Mouse (Mus musculus) intestine, embryonic 15.5 days (tissue): ENCODE data around the gene Tmed4. TPM values are rescaled to one million over a fixed set of nuclear protein-coding genes. Genes with fewer than 3 reads are reported as not detected.
A peak's percentile ranks its signal among the peaks of the same experiment; 100 is the strongest.

Source experiments
- ATAC-seq: fragments of 200-750 bp; cut with Nextera tagmentation; 2 replicates; pipeline ENCODE4 v1.8.0; 2017; ENCODE audit warnings: moderate TSS enrichment, moderate library complexity
- H3K27ac ChIP-seq: fragments of 300-500 bp; sonication (generic); 2 replicates; pipeline ENCODE4 v1.5.1; 2015; ENCODE audit warnings: mild to moderate bottlenecking, inconsistent platforms
- H3K27me3 ChIP-seq: fragments of 300-500 bp; sonication (generic); replicated peaks from 2 replicates; pipeline ENCODE4 v1.6.1; 2015; ENCODE audit warnings: inconsistent platforms
- H3K36me3 ChIP-seq: fragments of 300-500 bp; sonication (generic); 2 replicates; pipeline ENCODE4 v1.6.1; 2015; ENCODE audit warnings: inconsistent platforms
- H3K4me1 ChIP-seq: fragments of 300-500 bp; sonication (generic); replicated peaks from 2 replicates; pipeline ENCODE4 v1.6.1; 2015; ENCODE audit warnings: inconsistent platforms
- H3K4me2 ChIP-seq: fragments of 300-500 bp; sonication (generic); replicated peaks from 2 replicates; pipeline ENCODE4 v1.6.1; 2015; ENCODE audit warnings: mild to moderate bottlenecking, inconsistent platforms
- H3K4me3 ChIP-seq: fragments of 300-500 bp; sonication (generic); replicated peaks from 2 replicates; pipeline ENCODE4 v1.5.1; 2015; ENCODE audit warnings: inconsistent platforms
- H3K9ac ChIP-seq: fragments of 300-500 bp; sonication (generic); 2 replicates; pipeline ENCODE4 v1.6.1; 2015; ENCODE audit warnings: inconsistent platforms
- H3K9me3 ChIP-seq: fragments of 300-500 bp; sonication (generic); 2 replicates; pipeline ENCODE4 v1.6.1; 2016; ENCODE audit warnings: inconsistent platforms
- WGBS: fragments of 180-500 bp; shearing (Covaris S2); methylation state at CpG from one replicate; pipeline ENCODE4 v1.1.7; 2015; 5-methylcytosine and 5-hydroxymethylcytosine counted together
- polyA plus RNA-seq: library from polyadenylated mRNA; unstranded; fragments of >200 nt; fragmentation: Nextera tagmentation; extraction: Ambion mirVana; gene quantifications from 2 replicates; pipeline ENCODE4 v1.2.1, GENCODE M21; 2015

Tmed4 gene
- polyA plus RNA-seq = 129 and 137 TPM in 2 replicates

GRCm38 (mm10) chr11:6274387-6275093 is at the start of gene Tmed4:
Tmed4 (minus strand) TSS chr11:6274870.
- peak within 1 kb of the TSS; percentile 19; the same call in 1 of the 2 replicates for H3K27ac ChIP-seq
- under 1% methylated on average over 39 of the region's 39 CpGs for WGBS

GRCm38 (mm10) chr11:6323348-6323747 is 48.7 kb upstream of the Tmed4 start:
- 0 out of 2 replicates have a peak, but pooled peaks cover 3% of the 10 kb centered on the region for H3K36me3 ChIP-seq
- no peaks in the 10 kb centered on the region for H3K4me1 ChIP-seq
- H3K4me3 ChIP-seq = no peak overlapping the region
- WGBS = 75% methylated on average over 5 of the region's 5 CpGs
- H3K27ac ChIP-seq = no peak overlapping the region
- no peaks in the 10 kb centered on the region for H3K9me3 ChIP-seq
- no peak for ATAC-seq
- H3K4me2 ChIP-seq = no peak overlapping the region
- no peak overlapping the region for H3K9ac ChIP-seq
- H3K27me3 ChIP-seq = no peaks in the 10 kb centered on the region

More at GRCm38 (mm10) chr11:6274387-6275093, at the start of gene Tmed4:
- Histone ChIP-seq H3K4me2 (peak within 1 kb of the TSS; percentile 72), H3K9ac (peak within 1 kb of the TSS; percentile 76), H3K4me3 (peak within 1 kb of the TSS; percentile 75), H3K36me3 (peaks cover 8% of the 10 kb centered on the region; the same call in 1 of the 2 replicates), H3K4me1 (peaks cover 10% of the 10 kb centered on the region; the same call in 1 of the 2 replicates), H3K9me3 (no peaks in the 10 kb centered on the region), H3K27me3 (no peaks in the 10 kb centered on the region)
- peak; percentile 99 for ATAC-seq

- Histone ChIP-seq H3K27ac (no peak overlapping the region), H3K4me1 (no peaks in the 10 kb centered on the region), H3K27me3 (no peaks in the 10 kb centered on the region), H3K9me3 (no peaks in the 10 kb centered on the region), H3K36me3 (peaks cover 7% of the 10 kb centered on the region; the same call in 1 of the 2 replicates), H3K4me2 (no peak overlapping the region), H3K4me3 (no peak overlapping the region), H3K9ac (no peak overlapping the region)
- 90% methylated on average over 2 of the region's 2 CpGs for WGBS
- ATAC-seq = no peak
These were observed 47.4 kb upstream of the Tmed4 start for GRCm38 (mm10) chr11:6322086-6322485.

GRCm38 (mm10) chr11:6319374-6319773 is 44.7 kb upstream of the Tmed4 start:
- no peak overlapping the region for H3K9ac ChIP-seq
- H3K27me3 ChIP-seq = no peaks in the 10 kb centered on the region
- no peak overlapping the region for H3K4me2 ChIP-seq
- H3K4me3 ChIP-seq = no peak overlapping the region
- H3K4me1 ChIP-seq = no peaks in the 10 kb centered on the region
- no peaks in the 10 kb centered on the region for H3K9me3 ChIP-seq
- no peak for ATAC-seq
- 88% methylated on average over 2 of the region's 2 CpGs for WGBS
- peaks cover 16% of the 10 kb centered on the region for H3K36me3 ChIP-seq
- no peak overlapping the region for H3K27ac ChIP-seq

- ATAC-seq = no peak
- Histone ChIP-seq H3K9ac (no peak overlapping the region), H3K4me1 (no peaks in the 10 kb centered on the region), H3K9me3 (no peaks in the 10 kb centered on the region), H3K4me3 (no peak overlapping the region), H3K4me2 (no peak overlapping the region), H3K36me3 (peaks cover 18% of the 10 kb centered on the region), H3K27me3 (no peaks in the 10 kb centered on the region), H3K27ac (no peak overlapping the region)
- WGBS = 88% methylated on average over 5 of the region's 5 CpGs
These were observed 43.9 kb upstream of the Tmed4 start for GRCm38 (mm10) chr11:6318559-6318958.

GRCm38 (mm10) chr11:6316821-6317220 is 42.2 kb upstream of the Tmed4 start:
- H3K4me2 ChIP-seq = no peak overlapping the region
- 94% methylated on average over 11 of the region's 11 CpGs for WGBS
- H3K4me1 ChIP-seq = no peaks in the 10 kb centered on the region
- H3K36me3 ChIP-seq = peaks cover 18% of the 10 kb centered on the region
- H3K27ac ChIP-seq = no peak overlapping the region
- no peak for ATAC-seq
- no peaks in the 10 kb centered on the region for H3K27me3 ChIP-seq
- H3K9me3 ChIP-seq = no peaks in the 10 kb centered on the region
- H3K9ac ChIP-seq = no peak overlapping the region
- H3K4me3 ChIP-seq = no peak overlapping the region

GRCm38 (mm10) chr11:6313874-6314406 is 39.3 kb upstream of the Tmed4 start:
- H3K27me3 ChIP-seq = no peaks in the 10 kb centered on the region
- 0 out of 2 replicates have a peak, but pooled peaks cover 2% of the 10 kb centered on the region for H3K4me1 ChIP-seq
- 78% methylated on average over 7 of the region's 7 CpGs for WGBS
- ATAC-seq = no peak
- H3K4me3 ChIP-seq = no peak overlapping the region
- no peak overlapping the region for H3K9ac ChIP-seq
- H3K36me3 ChIP-seq = peaks cover 23% of the 10 kb centered on the region
- H3K27ac ChIP-seq = no peak overlapping the region
- H3K4me2 ChIP-seq = no peak overlapping the region
- no peaks in the 10 kb centered on the region for H3K9me3 ChIP-seq

- whole genome bisulfite sequencing = 79% methylated on average over 4 of the region's 4 CpGs
- Histone ChIP-seq H3K4me2 (no peak overlapping the region), H3K27me3 (no peaks in the 10 kb centered on the region), H3K27ac (peak overlapping the region; percentile 67; the same call in 1 of the 2 replicates), H3K36me3 (peaks cover 13% of the 10 kb centered on the region), H3K4me3 (no peak overlapping the region), H3K9me3 (no peaks in the 10 kb centered on the region), H3K4me1 (0 out of 2 replicates have a peak, but pooled peaks cover 3% of the 10 kb centered on the region), H3K9ac (no peak overlapping the region)
- peak; percentile 88 for ATAC-seq
These were observed 33.5 kb upstream of the Tmed4 start for GRCm38 (mm10) chr11:6308181-6308580.

GRCm38 (mm10) chr11:6305943-6306430 is 31.3 kb upstream of the Tmed4 start:
- peak; percentile 65 for ATAC-seq
- H3K27ac ChIP-seq = no peak overlapping the region
- no peaks in the 10 kb centered on the region for H3K27me3 ChIP-seq
- peaks cover 16% of the 10 kb centered on the region for H3K36me3 ChIP-seq
- H3K4me2 ChIP-seq = no peak overlapping the region
- no peak overlapping the region for H3K9ac ChIP-seq
- WGBS = 74% methylated on average over 1 of the region's 1 CpGs
- no peak overlapping the region for H3K4me3 ChIP-seq
- no peaks in the 10 kb centered on the region for H3K9me3 ChIP-seq
- 0 out of 2 replicates have a peak, but pooled peaks cover 3% of the 10 kb centered on the region for H3K4me1 ChIP-seq

GRCm38 (mm10) chr11:6302793-6303192 is 28.1 kb upstream of the Tmed4 start:
- 82% methylated on average over 2 of the region's 2 CpGs for WGBS
- no peak for ATAC-seq
- Histone ChIP-seq H3K27me3 (no peaks in the 10 kb centered on the region), H3K27ac (no peak overlapping the region), H3K4me1 (no peaks in the 10 kb centered on the region), H3K36me3 (peaks cover 25% of the 10 kb centered on the region), H3K4me2 (no peak overlapping the region), H3K9ac (no peak overlapping the region), H3K9me3 (no peaks in the 10 kb centered on the region), H3K4me3 (no peak overlapping the region)

GRCm38 (mm10) chr11:6299435-6299834 is 24.8 kb upstream of the Tmed4 start:
- WGBS = 68% methylated on average over 2 of the region's 2 CpGs
- H3K4me3 ChIP-seq = no peak overlapping the region
- ATAC-seq = peak; percentile 80
- H3K9ac ChIP-seq = no peak overlapping the region
- peak overlapping the region; percentile 58 for H3K27ac ChIP-seq
- H3K4me2 ChIP-seq = no peak overlapping the region
- H3K36me3 ChIP-seq = peaks cover 23% of the 10 kb centered on the region
- H3K9me3 ChIP-seq = no peaks in the 10 kb centered on the region
- no peaks in the 10 kb centered on the region for H3K4me1 ChIP-seq
- no peaks in the 10 kb centered on the region for H3K27me3 ChIP-seq

- peaks cover 15% of the 10 kb centered on the region for H3K36me3 ChIP-seq
These were observed 21.4 kb upstream of the Tmed4 start for GRCm38 (mm10) chr11:6296077-6296476.

More at GRCm38 (mm10) chr11:6296077-6296476, 21.4 kb upstream of the Tmed4 start:
- no peaks in the 10 kb centered on the region for H3K27me3 ChIP-seq
- H3K9ac ChIP-seq = no peak overlapping the region
- H3K27ac ChIP-seq = no peak overlapping the region
- no peaks in the 10 kb centered on the region for H3K9me3 ChIP-seq
- no peaks in the 10 kb centered on the region for H3K4me1 ChIP-seq
- no peak for ATAC-seq
- no peak overlapping the region for H3K4me3 ChIP-seq
- no peak overlapping the region for H3K4me2 ChIP-seq
